Mouse (Mus musculus): ENCODE results near the gene Themis. TPM values are rescaled to one million over a fixed set of nuclear protein-coding genes. Genes with fewer than 3 reads are reported as not detected.

Themis gene
- polyA plus RNA-seq, 1 experiment = 0.70 TPM

DNA sequence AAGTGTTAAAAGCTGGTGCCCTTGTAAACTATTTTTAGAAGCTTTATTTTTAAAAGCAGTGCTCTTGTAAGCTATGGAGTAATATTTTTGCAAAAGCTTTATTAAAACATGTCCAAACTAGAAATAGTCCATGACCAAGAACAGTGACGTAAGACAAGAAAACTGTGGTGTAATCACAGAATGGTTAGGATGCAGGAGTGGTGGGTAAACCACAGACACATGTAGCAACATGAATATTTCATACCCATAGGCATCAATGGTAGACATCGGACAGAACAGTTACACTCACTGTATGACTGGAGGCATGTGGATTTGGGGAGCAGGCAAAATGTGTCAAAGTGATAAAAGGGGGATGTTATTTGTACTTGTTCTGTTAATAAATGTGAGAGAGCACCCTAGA, 222.7 kb downstream of the Themis start:
- no peaks in the 10 kb centered on the region for H3K4me1 ChIP-seq (ENCODE audit: control insufficient read depth, insufficient read depth, low read length)
- H3K9ac ChIP-seq (ENCODE audit: low read depth, poor library complexity, severe bottlenecking) = no peak overlapping the region
- no peak overlapping the region for H3K27ac ChIP-seq (ENCODE audit: insufficient read depth, low read length)
- no peak for TF ChIP-seq POLR2A (IDR thresholded peaks at IDR 0.05; ENCODE audit: insufficient read depth, low read length)
- H3K4me3 ChIP-seq (ENCODE audit: low read depth, low read length) = no peak overlapping the region
- no peaks in the 10 kb centered on the region for H3K27me3 ChIP-seq (ENCODE audit: control insufficient read depth, insufficient read depth, low read length, poor library complexity, severe bottlenecking)
- no peaks in the 10 kb centered on the region for H3K36me3 ChIP-seq (ENCODE audit: control insufficient read depth, insufficient read depth, low read length, poor library complexity, severe bottlenecking)
- no peaks in the 10 kb centered on the region for H3K9me3 ChIP-seq (replicated peaks; ENCODE audit: control insufficient read depth, insufficient read depth, low read length, poor library complexity, severe bottlenecking)

DNA sequence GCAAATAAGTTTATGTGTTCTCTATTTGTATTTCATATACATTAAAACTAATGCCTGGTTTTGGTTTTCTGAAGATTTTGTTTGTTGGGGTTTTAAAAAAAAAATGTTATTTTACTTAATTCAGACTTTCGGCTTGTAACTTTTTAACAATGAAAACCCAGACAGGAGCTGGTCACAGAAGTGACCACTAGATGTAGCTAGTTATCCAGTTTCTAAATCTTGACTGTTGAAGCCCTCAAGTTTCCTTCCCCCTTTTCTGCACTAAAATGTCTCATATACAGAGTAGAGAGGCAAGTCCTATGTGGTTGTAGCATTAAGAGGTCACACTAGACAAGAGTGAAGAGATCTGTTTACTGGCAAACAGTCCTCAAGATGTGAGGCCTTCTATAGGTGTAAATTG, 230.2 kb downstream of the Themis start:
- Histone ChIP-seq H3K4me3 (ENCODE audit: low read depth, low read length) (no peak overlapping the region), H3K9ac (ENCODE audit: low read depth, poor library complexity, severe bottlenecking) (no peak overlapping the region), H3K36me3 (ENCODE audit: control insufficient read depth, insufficient read depth, low read length, poor library complexity, severe bottlenecking) (no peaks in the 10 kb centered on the region), H3K27me3 (ENCODE audit: control insufficient read depth, insufficient read depth, low read length, poor library complexity, severe bottlenecking) (no peaks in the 10 kb centered on the region; the same call in 1 of the 2 replicates), H3K9me3 (replicated peaks; ENCODE audit: control insufficient read depth, insufficient read depth, low read length, poor library complexity, severe bottlenecking) (no peaks in the 10 kb centered on the region), H3K27ac (ENCODE audit: insufficient read depth, low read length) (no peak overlapping the region), H3K4me1 (ENCODE audit: control insufficient read depth, insufficient read depth, low read length) (no peaks in the 10 kb centered on the region)
- TF ChIP-seq EP300 (IDR thresholded peaks at IDR 0.05; ENCODE audit: insufficient read depth, low read depth, low read length) (no peak), CTCF (IDR thresholded peaks at IDR 0.05; ENCODE audit: low read depth, low read length) (no peak), POLR2A (IDR thresholded peaks at IDR 0.05; ENCODE audit: insufficient read depth, low read length) (no peak)
